Mouse (Mus musculus): ENCODE results near the gene Osbpl10.

- TF ChIP-seq CTCF (IDR thresholded peaks at IDR 0.05; ENCODE audit: low read depth): no peak
- no peak for TF ChIP-seq EP300 (optimal IDR thresholded peaks at IDR 0.05)
Observed at GRCm38 (mm10) chr9:115120678-115121224, 142.4 kb downstream of the Osbpl10 start.

Data from stomach, postnatal 0 days (tissue).